Mouse (Mus musculus) lung, adult 18-20 months (tissue): Measurements from ENCODE around the gene Diaph2.
"Not testable (repeated sequence)": the region's sequence is repeated elsewhere in the genome, so short reads cannot be mapped to it uniquely, and the experiment has no call there.

Source experiments
- DNase-seq, 2 experiments: peaks; one replicate each; pipeline ENCODE4 v3.0.0; 2022; ENCODE audit warnings: mixed read lengths in 2 of 2

Gene Diaph2

DNA sequence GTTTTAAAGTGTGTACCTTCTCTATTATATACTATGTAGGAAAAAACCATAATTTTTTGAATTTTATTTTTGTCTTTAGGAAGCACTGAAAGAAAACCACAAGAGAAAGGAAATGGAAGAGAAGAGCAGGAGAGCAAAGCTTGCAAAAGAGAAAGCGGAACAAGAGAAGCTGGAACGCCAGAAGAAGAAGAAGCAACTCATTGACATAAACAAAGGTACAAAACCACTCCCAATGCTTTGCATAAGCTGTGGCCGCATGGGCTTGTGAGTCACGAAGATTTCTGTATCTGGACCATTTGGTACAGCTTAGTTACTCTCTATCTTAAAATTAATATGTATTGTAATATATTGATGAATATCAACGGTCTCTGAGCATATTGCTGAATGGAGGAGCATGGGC is 540.2 kb downstream of the Diaph2 start:
- no peak for DNase-seq

DNA sequence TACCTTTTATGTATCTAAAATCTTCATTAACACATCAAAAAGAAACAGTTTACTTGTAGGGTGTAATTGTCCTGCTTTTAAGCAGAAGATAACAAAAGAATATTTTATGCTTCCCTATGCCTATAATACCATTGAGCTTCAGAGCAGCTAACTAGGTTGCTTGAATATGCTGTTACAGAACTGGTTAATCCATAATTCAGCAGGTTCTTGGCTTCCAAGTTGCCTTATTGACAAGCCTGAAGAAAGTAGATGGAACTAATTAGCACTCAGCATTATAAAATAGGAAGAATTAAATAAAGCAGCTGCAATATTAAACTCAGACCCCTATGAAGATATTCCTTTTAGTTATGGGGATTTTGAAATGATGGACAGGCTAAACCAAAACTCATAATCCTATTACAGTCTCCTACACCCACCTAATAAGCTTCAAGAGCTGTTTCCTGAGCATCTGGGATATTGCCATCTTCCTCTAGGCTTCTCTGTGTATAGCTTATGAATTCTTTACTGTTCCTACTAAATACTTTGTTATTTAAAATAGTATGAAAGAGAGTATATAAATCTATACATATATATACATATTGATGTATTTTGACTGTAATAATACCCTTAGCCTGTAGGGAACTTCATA is 601.4 kb downstream of the Diaph2 start:
- DNase-seq = no peak

DNA sequence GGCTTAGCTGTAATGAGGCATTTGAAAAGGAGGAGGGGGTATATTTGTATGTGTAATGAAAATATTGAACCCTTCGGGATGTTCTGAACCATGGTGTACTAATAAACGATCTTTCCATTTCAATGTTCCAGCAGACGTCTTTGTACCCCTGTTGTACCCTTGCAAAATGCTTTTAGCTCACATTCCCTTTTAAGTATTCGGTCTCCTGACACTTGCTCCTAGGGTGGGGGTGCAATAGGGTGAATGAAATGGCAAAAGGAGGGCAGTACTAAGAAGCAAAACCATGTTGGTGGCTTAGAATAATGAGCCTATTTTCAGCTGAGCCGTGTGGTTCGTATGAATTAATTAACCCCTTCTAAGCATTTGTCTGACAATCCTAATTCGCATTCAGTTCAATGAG is 601.9 kb downstream of the Diaph2 start:
- no peak for DNase-seq

DNA sequence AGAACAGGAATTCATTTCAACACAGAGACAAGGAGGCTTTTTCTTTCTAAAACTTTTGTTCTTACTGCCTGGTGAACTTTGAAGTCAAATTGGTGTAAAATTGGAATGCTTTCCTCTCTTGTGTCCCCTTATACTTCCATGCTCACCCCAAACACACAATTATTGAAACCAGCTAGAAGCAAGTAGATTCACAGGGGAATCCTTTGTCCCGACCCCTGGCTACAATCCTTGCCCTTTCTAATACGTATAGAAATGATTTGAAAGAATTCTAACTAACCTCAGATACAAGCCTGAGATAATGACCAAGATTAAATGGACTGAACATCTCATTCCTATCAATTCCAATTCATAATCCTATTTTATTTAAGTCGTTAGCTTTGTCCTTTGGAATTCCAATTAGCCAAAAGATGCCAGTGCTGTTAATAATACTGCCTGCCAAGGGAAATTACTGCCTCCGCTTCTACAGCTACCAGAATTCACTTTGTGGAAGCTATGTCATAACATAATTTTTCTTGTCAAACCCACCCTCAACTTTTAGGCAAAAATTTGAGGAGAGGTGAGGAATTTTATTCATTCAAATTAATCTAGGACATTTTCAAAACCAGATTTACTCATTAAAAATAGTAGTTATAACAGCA is 644.1 kb downstream of the Diaph2 start:
- no peak for DNase-seq

DNA sequence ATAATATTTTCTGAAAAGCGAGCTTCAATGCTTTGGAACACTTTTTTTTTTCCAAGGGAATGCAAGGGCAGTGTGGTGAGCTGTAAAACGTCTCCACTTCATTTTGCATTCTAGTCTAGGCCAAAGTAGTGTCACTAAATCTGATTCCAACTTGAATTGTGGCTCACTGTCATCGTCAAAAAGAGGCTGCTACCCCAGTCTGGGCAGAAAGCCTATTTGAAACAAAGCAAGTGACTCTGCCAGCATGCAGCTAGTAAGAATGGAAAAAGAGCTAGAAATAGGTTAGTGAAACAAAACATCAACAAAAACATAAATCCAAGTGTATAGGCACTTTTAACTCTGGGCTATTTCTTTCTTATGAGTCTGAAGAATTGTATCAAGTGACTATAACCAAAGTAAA is 653.7 kb downstream of the Diaph2 start:
- no peak for DNase-seq

DNA sequence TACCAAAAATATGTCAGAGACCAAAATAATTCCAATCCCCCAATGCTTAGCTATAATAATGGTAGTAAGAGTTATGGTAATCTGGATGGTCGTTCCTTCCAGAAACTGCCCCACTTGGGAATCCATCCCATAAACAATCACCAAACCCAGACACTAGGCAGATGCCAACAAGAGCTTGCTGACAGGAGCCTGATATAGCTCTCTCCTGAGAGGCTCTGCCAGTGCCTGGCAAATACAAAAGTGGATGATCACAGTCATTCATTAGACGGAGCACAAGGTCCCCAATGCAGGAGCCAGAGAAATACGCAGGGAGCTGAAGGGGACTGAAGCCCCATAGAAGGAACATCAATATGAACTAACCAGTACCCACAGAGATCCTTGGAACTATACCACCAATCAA is 657.9 kb downstream of the Diaph2 start:
- not testable (repeated sequence) for DNase-seq

DNA sequence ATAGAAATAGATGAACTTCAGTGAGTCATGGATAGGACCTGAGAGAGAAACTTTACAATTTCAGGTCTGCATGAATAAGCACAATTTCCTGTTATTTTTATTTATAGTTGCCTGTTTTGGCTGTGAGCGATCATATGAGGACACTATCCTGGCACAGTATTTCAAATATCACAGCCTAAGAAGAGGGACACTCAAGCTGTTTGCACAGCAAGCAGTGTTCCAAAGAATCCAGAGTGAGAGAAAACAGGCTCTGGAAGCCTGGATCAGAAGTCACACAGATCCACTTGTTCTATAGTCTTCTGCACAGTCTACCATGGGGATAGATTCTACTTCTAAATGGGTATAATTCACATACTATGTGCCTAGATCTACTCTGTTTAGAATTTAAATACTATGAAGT is 659.4 kb downstream of the Diaph2 start:
- no peak for DNase-seq

DNA sequence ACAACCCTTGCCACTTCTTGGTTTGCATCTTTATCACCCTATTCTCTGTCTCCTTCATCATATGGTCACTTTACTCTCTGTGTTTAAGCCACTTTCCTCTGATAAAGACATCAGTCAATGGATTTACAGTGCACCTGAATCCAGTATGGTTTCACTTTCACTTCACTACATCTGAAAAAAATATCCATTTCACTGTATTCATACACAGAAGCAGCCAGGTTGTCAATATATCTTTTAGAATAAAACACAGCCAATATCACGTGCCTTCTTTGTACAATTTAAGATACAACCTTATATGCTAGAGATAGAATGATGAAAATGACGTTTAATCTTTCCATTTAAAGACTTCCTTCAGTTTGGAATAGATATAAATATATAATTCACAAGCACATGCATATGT is 673.6 kb downstream of the Diaph2 start:
- DNase-seq = no peak

DNA sequence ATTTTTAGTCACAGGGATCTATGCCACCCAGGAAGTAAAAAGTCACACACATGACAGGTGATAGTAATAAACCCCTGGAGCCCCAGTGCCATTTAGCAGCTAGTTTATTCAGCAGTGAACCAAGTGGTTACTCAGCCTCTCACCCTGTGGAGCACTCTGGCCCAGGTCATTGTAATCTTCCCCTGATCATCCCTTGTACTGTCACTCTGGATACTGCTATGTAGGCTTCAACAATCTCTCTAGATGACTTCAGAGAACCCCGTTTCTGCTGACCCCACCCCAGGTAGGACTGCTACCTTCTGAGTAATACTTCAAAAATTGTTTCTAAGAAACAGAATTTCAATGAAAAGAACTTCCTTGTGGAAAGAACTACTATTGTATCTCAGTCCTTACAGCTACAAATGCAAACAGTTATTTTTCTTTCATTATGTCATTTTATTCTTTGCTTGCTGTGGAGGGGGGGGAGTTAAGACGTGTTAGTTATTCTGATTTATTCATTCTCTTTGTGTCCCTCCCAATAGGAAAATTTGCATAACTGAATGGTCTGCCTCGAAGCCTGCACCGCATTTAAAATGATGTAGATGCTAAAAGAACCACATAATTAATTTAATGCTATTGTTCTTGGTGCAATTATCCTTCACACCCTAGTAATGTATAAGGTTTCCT is 702.4 kb downstream of the Diaph2 start:
- DNase-seq = no peak

DNA sequence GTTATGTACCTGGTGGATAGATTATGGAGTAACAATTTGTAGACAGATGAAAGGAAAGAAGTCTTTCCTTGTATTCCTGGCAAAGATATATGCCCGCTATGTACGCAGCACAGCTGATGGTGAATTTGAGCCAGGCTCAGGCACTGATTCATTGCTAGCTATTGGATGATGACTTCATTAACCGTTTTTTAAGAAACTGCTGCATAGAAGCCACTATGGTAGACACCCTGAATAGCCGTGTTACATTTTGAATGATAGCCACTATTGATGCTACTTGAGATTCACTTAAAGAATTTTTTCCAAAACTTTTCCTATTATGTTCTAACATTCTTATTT is 702.9 kb downstream of the Diaph2 start:
- no peak for DNase-seq

DNA sequence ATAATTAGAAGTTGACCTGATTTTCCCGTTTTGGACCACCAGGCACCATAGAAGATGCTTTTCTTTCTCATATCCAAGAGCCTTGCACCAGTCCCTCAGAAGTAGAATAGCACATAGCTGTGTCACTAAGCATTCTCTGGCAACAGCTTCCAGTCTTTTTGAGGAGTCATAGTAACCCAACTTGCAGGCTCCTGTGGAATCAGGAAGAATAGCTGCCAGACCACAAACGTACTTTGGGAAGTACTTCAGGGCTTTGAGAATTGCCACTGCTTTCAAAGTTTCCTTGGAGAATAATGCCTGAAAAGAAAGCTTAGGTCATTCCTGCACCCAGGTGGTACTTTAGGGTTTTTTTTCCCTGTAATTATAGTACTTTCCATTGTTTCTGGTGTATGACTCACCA is 723.6 kb downstream of the Diaph2 start:
- peak in 1 of 2 experiments; percentile 9 for DNase-seq

DNA sequence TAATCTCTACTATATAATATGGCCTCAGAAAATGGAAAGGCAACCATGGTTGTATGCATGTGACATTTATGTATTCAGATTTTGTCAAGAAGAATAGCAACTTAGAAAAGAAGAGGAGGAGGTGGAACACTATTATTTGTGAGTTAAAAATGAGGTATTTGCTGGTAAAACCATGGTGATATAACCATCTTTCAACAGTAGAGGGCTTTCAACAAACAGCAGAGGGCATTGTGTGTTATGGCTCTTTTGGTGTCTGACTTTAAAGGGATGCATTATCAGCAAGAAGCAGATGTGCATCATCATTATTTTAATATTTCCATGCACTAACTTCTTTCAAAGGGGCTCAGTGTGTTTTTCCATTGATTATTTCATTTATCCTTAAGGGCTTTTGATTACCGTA is 731.3 kb downstream of the Diaph2 start:
- no peak for DNase-seq

DNA sequence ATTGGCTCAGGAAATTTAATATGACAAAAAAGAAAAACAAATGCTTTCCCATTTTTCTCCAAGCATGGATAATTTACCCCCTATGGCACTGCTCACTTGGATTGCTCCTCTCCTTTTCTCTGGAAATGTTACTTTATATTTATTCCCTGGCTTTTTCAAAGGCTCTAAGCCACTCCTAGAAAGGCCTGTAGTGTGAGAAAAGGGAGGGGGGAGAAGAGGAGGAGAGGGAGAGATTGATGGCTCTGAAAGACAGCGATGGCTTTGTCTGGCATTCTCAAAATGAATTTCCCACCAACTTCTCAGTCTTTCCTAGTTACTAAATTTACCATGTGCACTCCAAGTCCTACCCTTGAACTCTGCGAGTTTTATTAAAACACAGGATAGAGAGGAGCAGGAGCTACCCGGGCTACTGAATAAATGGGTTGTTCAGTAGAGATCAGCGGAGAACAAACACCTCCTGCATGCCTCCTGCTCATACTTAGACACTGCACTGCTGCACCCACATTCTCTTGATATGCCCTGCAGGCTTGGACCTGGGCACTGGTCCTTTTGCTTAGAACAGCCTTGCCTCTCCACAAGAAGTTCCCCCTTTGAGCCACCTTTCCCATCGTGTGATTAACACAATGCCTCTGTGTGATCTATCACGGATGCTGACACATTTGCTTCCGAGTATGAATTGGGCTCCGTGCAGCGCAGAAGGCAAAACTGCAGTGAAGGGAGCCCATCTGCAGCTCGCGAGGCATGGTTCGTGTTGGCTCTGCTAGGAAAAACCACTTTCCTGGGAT is 753.3 kb downstream of the Diaph2 start:
- DNase-seq = no peak

DNA sequence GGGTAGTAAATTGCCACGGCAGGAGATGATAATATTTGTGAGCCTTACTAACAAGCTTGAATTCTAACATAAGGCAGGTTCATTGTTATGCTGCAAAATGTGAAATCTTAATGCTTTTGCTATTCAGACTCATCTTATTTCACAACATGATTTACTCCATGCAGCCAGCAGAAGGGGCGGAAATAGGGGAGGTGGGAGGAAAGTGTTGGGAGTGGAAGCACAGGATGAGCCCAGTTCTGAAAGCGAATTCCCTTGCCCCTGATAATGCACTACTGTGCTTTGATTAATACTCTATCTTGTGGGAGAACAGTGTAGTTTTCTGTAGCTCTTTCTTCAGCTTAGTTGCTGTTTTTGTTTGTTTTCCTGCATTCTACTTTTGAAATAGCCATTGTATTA is 753.9 kb downstream of the Diaph2 start:
- DNase-seq = no peak

DNA sequence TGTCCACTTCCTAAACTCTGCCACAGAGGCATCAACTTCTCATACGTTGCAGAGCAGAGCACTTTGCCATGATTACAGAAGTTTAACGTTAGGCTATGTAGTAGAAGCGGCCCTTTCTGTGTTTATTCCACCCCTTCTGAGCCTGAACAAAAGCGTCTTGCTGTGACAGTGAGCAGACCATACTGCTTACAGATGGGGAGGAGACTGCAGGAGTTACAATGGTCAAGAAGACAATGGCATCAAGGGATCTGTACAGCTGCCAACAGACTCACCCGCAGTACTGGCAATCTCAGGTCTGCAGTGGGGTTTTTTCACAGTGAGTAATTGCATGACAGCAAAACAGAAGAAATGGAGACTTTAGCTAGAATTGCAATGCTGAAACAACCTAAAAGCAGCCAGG is 756.1 kb downstream of the Diaph2 start:
- DNase-seq = no peak
